Mouse (Mus musculus) yolk sac, embryonic 10.5 days (tissue): ENCODE results near the gene Olfr1354.
"Not testable (repeated sequence)": the region's sequence is repeated elsewhere in the genome, so short reads cannot be mapped to it uniquely, and the experiment has no call there.

ENCODE experiments used
- DNase-seq: peaks from one replicate; pipeline ENCODE4 v3.0.0-alpha.2; 2017; ENCODE audit warnings: low spot score

The Olfr1354 gene

GRCm38 (mm10) chr10:78912871-78913270, at the start of gene Olfr1354:
TSS of gene Olfr1354 (plus strand) at chr10:78913171.
- DNase-seq, result not testable (repeated sequence)

- no peak for DNase-seq
These were observed 37.7 kb upstream of the Olfr1354 start, which contains the start of gene Olfr1355 for GRCm38 (mm10) chr10:78875240-78875639. TSS of gene Olfr1355 (plus strand) at chr10:78875540.

- DNase-seq, result not testable (repeated sequence)
These were observed 37.4 kb downstream of the Olfr1354 start, which contains the start of gene Olfr8 for GRCm38 (mm10) chr10:78950336-78950735. TSS of gene Olfr8 (plus strand) at chr10:78950636.

GRCm38 (mm10) chr10:78963009-78963408, 50.0 kb downstream of the Olfr1354 start, which contains the start of gene Olfr1353:
TSS of gene Olfr1353 (plus strand) at chr10:78963309.
- not testable (repeated sequence) for DNase-seq
